ENCODE assay signal across 7 mouse cellular contexts in genomic region chr6:84010303-84011225, GRCm38 (mm10). TPM values are rescaled to one million over a fixed set of nuclear protein-coding genes. Genes with fewer than 3 reads are reported as not detected.
A peak's percentile ranks its signal among the peaks of the same experiment; 100 is the strongest.
DNase-seq lines count a peak whose midpoint lies in the region; ATAC-seq and TF ChIP-seq lines count a peak whose summit lies in the region.

No protein-coding gene starts in this region.

- ATAC-seq in Patski: peak; percentile 80
- ATAC-seq in heart, embryonic 14.5 days (ENCODE audit: insufficient number of reproducible peaks, insufficient read depth, low FRiP score, low read depth): peak; percentile 36; the same call in 1 of the 2 replicates
- ATAC-seq in kidney, embryonic 16.5 days (ENCODE audit: low FRiP score, low TSS enrichment): peak; percentile 78

- peak overlapping the region; percentile 91 for H3K4me2 ChIP-seq in heart, embryonic 14.5 days (ENCODE audit: low read length)
- peak overlapping the region; percentile 23; the same call in 1 of the 2 replicates for H3K4me2 ChIP-seq in kidney, embryonic 16.5 days (replicated peaks; ENCODE audit: low read depth, low read length)

- 27% methylated on average over 8 of the region's 8 CpGs for WGBS in heart, embryonic 14.5 days
- 32% methylated on average over 8 of the region's 8 CpGs for WGBS in kidney, embryonic 16.5 days
- WGBS in small intestine, adult 2 months: 64% methylated on average over 8 of the region's 8 CpGs

- no peaks in the 10 kb centered on the region for H3K27me3 ChIP-seq in Patski
- no peaks in the 10 kb centered on the region for H3K27me3 ChIP-seq in heart, embryonic 14.5 days (ENCODE audit: control insufficient read depth, insufficient read depth, low read length)
- no peaks in the 10 kb centered on the region for H3K27me3 ChIP-seq in kidney, embryonic 16.5 days (ENCODE audit: insufficient read depth, low read length)
- peaks cover 14% of the 10 kb centered on the region for H3K27me3 ChIP-seq in small intestine, adult 2 months (ENCODE audit: control insufficient read depth, insufficient read depth, low read length)

- H3K36me3 ChIP-seq in heart, embryonic 14.5 days (ENCODE audit: control insufficient read depth, insufficient read depth, low read length): no peaks in the 10 kb centered on the region
- H3K36me3 ChIP-seq in kidney, embryonic 16.5 days (ENCODE audit: insufficient read depth, low read length): no peaks in the 10 kb centered on the region
- no peaks in the 10 kb centered on the region for H3K36me3 ChIP-seq in small intestine, adult 2 months (ENCODE audit: control insufficient read depth, insufficient read depth, low read length)

- POLR2A ChIA-PET in Patski (lab: Charles Lee): interaction anchor here (0.6 to 1.6 kb wide), 3 partner anchors 49 to 184 kb away, joined by 3 to 5 read pairs (median 3); no protein-coding TSS in a partner anchor

- CTCF ChIA-PET in Patski (lab: Charles Lee): interaction anchor here (1.0 to 1.2 kb wide), 2 partner anchors 15 to 20 kb away, joined by 3 to 4 read pairs; no protein-coding TSS in a partner anchor

- H3K9ac ChIP-seq in heart, embryonic 14.5 days (ENCODE audit: low read length): peak overlapping the region; percentile 63
- H3K9ac ChIP-seq in kidney, embryonic 16.5 days (replicated peaks; ENCODE audit: low read length): peak overlapping the region; percentile 1; the same call in 1 of the 2 replicates

- H3K4me1 ChIP-seq in heart, embryonic 14.5 days (ENCODE audit: control insufficient read depth in 2 of 2, insufficient read depth in 2 of 2, low read length in 2 of 2): peaks cover 32 to 48% of the 10 kb centered on the region in 2 experiments
- peaks cover 46% of the 10 kb centered on the region for H3K4me1 ChIP-seq in kidney, embryonic 16.5 days (ENCODE audit: insufficient read depth, low read length)
- H3K4me1 ChIP-seq in small intestine, adult 2 months (ENCODE audit: control insufficient read depth, insufficient read depth, insufficient read length, low read length): no peaks in the 10 kb centered on the region

- in situ Hi-C loops in Patski (cut with MboI; ENCODE audit: low pct_unique_long_range_greater_than_20kb): loop anchor here (5.0 kb wide), 1 partner anchor 47 kb away; no protein-coding TSS in a partner anchor

- H3K9me3 ChIP-seq in heart, embryonic 14.5 days (ENCODE audit: control insufficient read depth, low read length): no peaks in the 10 kb centered on the region
- no peaks in the 10 kb centered on the region for H3K9me3 ChIP-seq in kidney, embryonic 16.5 days (ENCODE audit: low read length)

- no peak for TF ChIP-seq POLR2A in small intestine, adult 2 months (IDR thresholded peaks at IDR 0.05; ENCODE audit: low read depth, low read length)

- H3K4me3 ChIP-seq in heart, embryonic 14.5 days (ENCODE audit: control insufficient read depth in 1 of 2, insufficient read depth in 1 of 2, low read depth in 1 of 2, low read length in 2 of 2): peak overlapping the region; percentile 25 to 51; a peak in 3 of 4 replicates
- no peak overlapping the region for H3K4me3 ChIP-seq in kidney, embryonic 16.5 days (ENCODE audit: low read length)
- H3K4me3 ChIP-seq in small intestine, adult 2 months (ENCODE audit: low read depth, low read length): no peak overlapping the region

- no peak for TF ChIP-seq CTCF in Patski (IDR thresholded peaks at IDR 0.05)
- TF ChIP-seq CTCF in small intestine, adult 2 months (IDR thresholded peaks at IDR 0.05; ENCODE audit: extremely low read depth, insufficient read length, insufficient replicate concordance, low read depth, low read length): no peak

- peak overlapping the region; percentile 91 to 92 for H3K27ac ChIP-seq in heart, embryonic 14.5 days (replicated peaks in 1 of 2; ENCODE audit: control insufficient read depth in 1 of 2, insufficient read depth in 1 of 2, low read depth in 2 of 2, low read length in 2 of 2)
- peak overlapping the region; percentile 69 for H3K27ac ChIP-seq in kidney, embryonic 16.5 days (ENCODE audit: low read length)
- peak overlapping the region; percentile 77 for H3K27ac ChIP-seq in small intestine, adult 2 months (ENCODE audit: insufficient read depth, low read depth, low read length)

- DNase-seq in Patski (ENCODE audit: low read depth, low spot score): peak; percentile 99
- DNase-seq in embryo, embryonic 10.5 days (ENCODE audit: low spot score): peak; percentile 36
- no peak for DNase-seq in layer of hippocampus, adult 18-20 months (ENCODE audit: low spot score in 2 of 2)
- DNase-seq in natural killer cell, adult 2 months (ENCODE audit: low spot score in 2 of 2): no peak

RNA-seq across cellular contexts. Expression of gene Dysf, which starts 2.2 kb away (rescaled TPM):
- polyA plus RNA-seq in Patski (2021): 79.8 TPM
- polyA plus RNA-seq in heart, embryonic 14.5 days (2014; fragmentation: Nextera tagmentation; extraction: Ambion mirVana): 18.6 and 19.3 TPM in 2 replicates
- 16.8 and 17.2 TPM in 2 replicates for polyA plus RNA-seq in kidney, embryonic 16.5 days (2015; fragmentation: Nextera tagmentation; extraction: Ambion mirVana)
- polyA plus RNA-seq in small intestine, adult 2 months (2012; rRNA removed): 6.3 and 7.9 TPM in 2 replicates
- total RNA-seq in layer of hippocampus, adult 18-20 months (2021): 1 to 10 TPM; 1.5 to 2.9 TPM

Comparison
In these comparisons a context has a peak if more than half of its experiments do, and no peak if none do; other contexts are left out.
1. DNase-seq: peak in Patski (single experiment) and embryo, embryonic 10.5 days (single experiment); none in layer of hippocampus, adult 18-20 months (0 of 2) and natural killer cell, adult 2 months (0 of 2).
2. H3K4me3 ChIP-seq: peak in heart, embryonic 14.5 days (2 of 2); none in kidney, embryonic 16.5 days (single experiment) and small intestine, adult 2 months (single experiment).
3. Peak in every context shown above with its lines, with median percentiles within 50 percentile points of each other: ATAC-seq and H3K27ac ChIP-seq.